Mouse (Mus musculus): ENCODE measurements around the gene Pced1a. TPM values are rescaled to one million over a fixed set of nuclear protein-coding genes. Genes with fewer than 3 reads are reported as not detected.

Pced1a gene
- polyA plus RNA-seq, 1 experiment from 2014 or later = 6.7 TPM

GRCm38 (mm10) chr2:130449794-130450433, 25.4 kb upstream of the Pced1a start, which contains the start of gene Ptpra:
Gene Ptpra, plus strand, starts transcription at chr2:130450278.
- Histone ChIP-seq H3K4me3 (ENCODE audit: control insufficient read depth in 1 of 2, insufficient read depth in 1 of 2, low read depth in 1 of 2, low read length in 2 of 2) (peak within 1 kb of the TSS; percentile 82 to 95), H3K27ac (replicated peaks in 1 of 2; ENCODE audit: control insufficient read depth in 1 of 2, insufficient read depth in 1 of 2, low read depth in 2 of 2, low read length in 2 of 2) (peak within 1 kb of the TSS; percentile 65 to 83; a peak in 3 of 4 replicates), H3K36me3 (ENCODE audit: control insufficient read depth, insufficient read depth, low read length) (0 out of 2 replicates have a peak, but pooled peaks cover 4% of the 10 kb centered on the region), H3K4me2 (ENCODE audit: low read length) (peak within 1 kb of the TSS; percentile 93), H3K9ac (ENCODE audit: low read length) (peak within 1 kb of the TSS; percentile 89), H3K9me3 (ENCODE audit: control insufficient read depth, low read length) (no peaks in the 10 kb centered on the region), H3K4me1 (ENCODE audit: control insufficient read depth in 2 of 2, insufficient read depth in 2 of 2, low read length in 2 of 2) (peaks cover 10 to 34% of the 10 kb centered on the region in 2 experiments), H3K27me3 (ENCODE audit: control insufficient read depth, insufficient read depth, low read length) (0 out of 2 replicates have a peak, but pooled peaks cover 11% of the 10 kb centered on the region)
- peak; percentile 97 for ATAC-seq (ENCODE audit: insufficient number of reproducible peaks, insufficient read depth, low FRiP score, low read depth)
- under 1% methylated on average over 43 of the region's 50 CpGs for WGBS

- H3K4me2 ChIP-seq (ENCODE audit: low read length) = peak overlapping the region; percentile 93
- H3K27me3 ChIP-seq (ENCODE audit: control insufficient read depth, insufficient read depth, low read length) = 0 out of 2 replicates have a peak, but pooled peaks cover 11% of the 10 kb centered on the region
- peaks cover 10 to 29% of the 10 kb centered on the region in 2 experiments for H3K4me1 ChIP-seq (ENCODE audit: control insufficient read depth in 2 of 2, insufficient read depth in 2 of 2, low read length in 2 of 2)
- peak overlapping the region; percentile 89 for H3K9ac ChIP-seq (ENCODE audit: low read length)
- peak overlapping the region; percentile 82 to 95 for H3K4me3 ChIP-seq (ENCODE audit: control insufficient read depth in 1 of 2, insufficient read depth in 1 of 2, low read depth in 1 of 2, low read length in 2 of 2)
- H3K9me3 ChIP-seq (ENCODE audit: control insufficient read depth, low read length) = no peaks in the 10 kb centered on the region
- H3K36me3 ChIP-seq (ENCODE audit: control insufficient read depth, insufficient read depth, low read length) = peaks cover 8% of the 10 kb centered on the region
- H3K27ac ChIP-seq (replicated peaks in 1 of 2; ENCODE audit: control insufficient read depth in 1 of 2, insufficient read depth in 1 of 2, low read depth in 2 of 2, low read length in 2 of 2) = no peak overlapping the region
- no peak for ATAC-seq (ENCODE audit: insufficient number of reproducible peaks, insufficient read depth, low FRiP score, low read depth)
- WGBS = 10% methylated on average over 17 of the region's 17 CpGs
Measured at GRCm38 (mm10) chr2:130449021-130449793, 24.7 kb upstream of the Pced1a start.

- ATAC-seq (ENCODE audit: insufficient number of reproducible peaks, insufficient read depth, low FRiP score, low read depth) = no peak
- Histone ChIP-seq H3K9ac (ENCODE audit: low read length) (no peak overlapping the region), H3K4me2 (ENCODE audit: low read length) (no peak overlapping the region), H3K36me3 (ENCODE audit: control insufficient read depth, insufficient read depth, low read length) (peaks cover 15% of the 10 kb centered on the region), H3K4me1 (ENCODE audit: control insufficient read depth in 2 of 2, insufficient read depth in 2 of 2, low read length in 2 of 2) (peaks cover 10 to 26% of the 10 kb centered on the region in 2 experiments), H3K27me3 (ENCODE audit: control insufficient read depth, insufficient read depth, low read length) (0 out of 2 replicates have a peak, but pooled peaks cover 11% of the 10 kb centered on the region), H3K9me3 (ENCODE audit: control insufficient read depth, low read length) (no peaks in the 10 kb centered on the region), H3K4me3 (ENCODE audit: control insufficient read depth in 1 of 2, insufficient read depth in 1 of 2, low read depth in 1 of 2, low read length in 2 of 2) (no peak overlapping the region), H3K27ac (replicated peaks in 1 of 2; ENCODE audit: control insufficient read depth in 1 of 2, insufficient read depth in 1 of 2, low read depth in 2 of 2, low read length in 2 of 2) (no peak overlapping the region)
Measured at GRCm38 (mm10) chr2:130448449-130448848, 23.9 kb upstream of the Pced1a start.

- Histone ChIP-seq H3K4me1 (ENCODE audit: control insufficient read depth in 2 of 2, insufficient read depth in 2 of 2, low read length in 2 of 2) (no peaks in the 10 kb centered on the region), H3K9ac (ENCODE audit: low read length) (no peak overlapping the region), H3K4me2 (ENCODE audit: low read length) (no peak overlapping the region), H3K9me3 (ENCODE audit: control insufficient read depth, low read length) (no peaks in the 10 kb centered on the region), H3K4me3 (ENCODE audit: control insufficient read depth in 1 of 2, insufficient read depth in 1 of 2, low read depth in 1 of 2, low read length in 2 of 2) (no peak overlapping the region), H3K27me3 (ENCODE audit: control insufficient read depth, insufficient read depth, low read length) (no peaks in the 10 kb centered on the region), H3K27ac (replicated peaks in 1 of 2; ENCODE audit: control insufficient read depth in 1 of 2, insufficient read depth in 1 of 2, low read depth in 2 of 2, low read length in 2 of 2) (no peak overlapping the region), H3K36me3 (ENCODE audit: control insufficient read depth, insufficient read depth, low read length) (peaks cover 78% of the 10 kb centered on the region)
- ATAC-seq (ENCODE audit: insufficient number of reproducible peaks, insufficient read depth, low FRiP score, low read depth) = no peak
- WGBS = 80% methylated on average over 10 of the region's 10 CpGs
Measured at GRCm38 (mm10) chr2:130442162-130442561, 17.7 kb upstream of the Pced1a start.

- H3K4me1 ChIP-seq (ENCODE audit: control insufficient read depth in 2 of 2, insufficient read depth in 2 of 2, low read length in 2 of 2) = no peaks in the 10 kb centered on the region
- no peaks in the 10 kb centered on the region for H3K27me3 ChIP-seq (ENCODE audit: control insufficient read depth, insufficient read depth, low read length)
- ATAC-seq (ENCODE audit: insufficient number of reproducible peaks, insufficient read depth, low FRiP score, low read depth) = no peak
- 89% methylated on average over 4 of the region's 4 CpGs for WGBS
- H3K9ac ChIP-seq (ENCODE audit: low read length) = no peak overlapping the region
- no peak overlapping the region for H3K4me2 ChIP-seq (ENCODE audit: low read length)
- H3K9me3 ChIP-seq (ENCODE audit: control insufficient read depth, low read length) = no peaks in the 10 kb centered on the region
- H3K4me3 ChIP-seq (ENCODE audit: control insufficient read depth in 1 of 2, insufficient read depth in 1 of 2, low read depth in 1 of 2, low read length in 2 of 2) = no peak overlapping the region
- peaks cover 74% of the 10 kb centered on the region for H3K36me3 ChIP-seq (ENCODE audit: control insufficient read depth, insufficient read depth, low read length)
- H3K27ac ChIP-seq (replicated peaks in 1 of 2; ENCODE audit: control insufficient read depth in 1 of 2, insufficient read depth in 1 of 2, low read depth in 2 of 2, low read length in 2 of 2) = no peak overlapping the region
Measured at GRCm38 (mm10) chr2:130439840-130440480, 15.5 kb upstream of the Pced1a start.

- H3K9ac ChIP-seq (ENCODE audit: low read length) = no peak overlapping the region
- H3K4me3 ChIP-seq (ENCODE audit: control insufficient read depth in 1 of 2, insufficient read depth in 1 of 2, low read depth in 1 of 2, low read length in 2 of 2) = no peak overlapping the region
- 88% methylated on average over 3 of the region's 3 CpGs for WGBS
- no peaks in the 10 kb centered on the region for H3K4me1 ChIP-seq (ENCODE audit: control insufficient read depth in 2 of 2, insufficient read depth in 2 of 2, low read length in 2 of 2)
- peaks cover 66% of the 10 kb centered on the region for H3K36me3 ChIP-seq (ENCODE audit: control insufficient read depth, insufficient read depth, low read length)
- H3K4me2 ChIP-seq (ENCODE audit: low read length) = no peak overlapping the region
- H3K27ac ChIP-seq (replicated peaks in 1 of 2; ENCODE audit: control insufficient read depth in 1 of 2, insufficient read depth in 1 of 2, low read depth in 2 of 2, low read length in 2 of 2) = no peak overlapping the region
- H3K9me3 ChIP-seq (ENCODE audit: control insufficient read depth, low read length) = no peaks in the 10 kb centered on the region
- ATAC-seq (ENCODE audit: insufficient number of reproducible peaks, insufficient read depth, low FRiP score, low read depth) = no peak
- no peaks in the 10 kb centered on the region for H3K27me3 ChIP-seq (ENCODE audit: control insufficient read depth, insufficient read depth, low read length)
Measured at GRCm38 (mm10) chr2:130438861-130439260, 14.4 kb upstream of the Pced1a start.

GRCm38 (mm10) chr2:130436769-130437168, 12.3 kb upstream of the Pced1a start:
- Histone ChIP-seq H3K4me1 (ENCODE audit: control insufficient read depth in 2 of 2, insufficient read depth in 2 of 2, low read length in 2 of 2) (no peaks in the 10 kb centered on the region), H3K4me3 (ENCODE audit: control insufficient read depth in 1 of 2, insufficient read depth in 1 of 2, low read depth in 1 of 2, low read length in 2 of 2) (no peak overlapping the region), H3K27me3 (ENCODE audit: control insufficient read depth, insufficient read depth, low read length) (no peaks in the 10 kb centered on the region), H3K9ac (ENCODE audit: low read length) (no peak overlapping the region), H3K27ac (replicated peaks in 1 of 2; ENCODE audit: control insufficient read depth in 1 of 2, insufficient read depth in 1 of 2, low read depth in 2 of 2, low read length in 2 of 2) (no peak overlapping the region), H3K36me3 (ENCODE audit: control insufficient read depth, insufficient read depth, low read length) (peaks cover 52% of the 10 kb centered on the region), H3K9me3 (ENCODE audit: control insufficient read depth, low read length) (no peaks in the 10 kb centered on the region), H3K4me2 (ENCODE audit: low read length) (no peak overlapping the region)
- 94% methylated on average over 1 of the region's 1 CpGs for WGBS
- ATAC-seq (ENCODE audit: insufficient number of reproducible peaks, insufficient read depth, low FRiP score, low read depth) = no peak

All from heart, embryonic 14.5 days (tissue).